Mouse (Mus musculus) cerebellum, adult 8-10 months (tissue): Measurements from ENCODE around the gene Tenm4.
"Not testable (repeated sequence)": the region's sequence is repeated elsewhere in the genome, so short reads cannot be mapped to it uniquely, and the experiment has no call there.

Experiments used
- DNase-seq: peaks from one replicate; pipeline ENCODE4 v3.0.0; 2022

The Tenm4 gene

DNA sequence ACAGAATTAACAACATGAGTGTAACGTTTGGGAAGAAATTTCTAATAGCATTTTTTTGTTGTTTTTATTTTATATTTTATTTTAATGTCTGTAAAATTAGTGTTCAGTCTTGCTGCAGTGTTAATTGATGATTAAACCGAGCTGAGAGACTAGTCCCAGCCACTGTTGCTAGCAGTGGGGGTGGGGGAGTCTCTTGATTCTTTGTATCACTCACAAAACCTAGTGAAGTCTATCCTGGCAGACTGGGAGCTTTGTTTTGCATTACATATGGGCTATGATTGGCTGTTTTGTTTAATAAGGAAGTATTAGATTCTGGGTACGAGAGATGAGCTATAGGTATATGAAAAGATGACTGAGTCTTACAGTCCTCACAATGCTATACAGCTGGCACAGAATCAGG lies 428.0 kb downstream of the Tenm4 start:
- no peak for DNase-seq

DNA sequence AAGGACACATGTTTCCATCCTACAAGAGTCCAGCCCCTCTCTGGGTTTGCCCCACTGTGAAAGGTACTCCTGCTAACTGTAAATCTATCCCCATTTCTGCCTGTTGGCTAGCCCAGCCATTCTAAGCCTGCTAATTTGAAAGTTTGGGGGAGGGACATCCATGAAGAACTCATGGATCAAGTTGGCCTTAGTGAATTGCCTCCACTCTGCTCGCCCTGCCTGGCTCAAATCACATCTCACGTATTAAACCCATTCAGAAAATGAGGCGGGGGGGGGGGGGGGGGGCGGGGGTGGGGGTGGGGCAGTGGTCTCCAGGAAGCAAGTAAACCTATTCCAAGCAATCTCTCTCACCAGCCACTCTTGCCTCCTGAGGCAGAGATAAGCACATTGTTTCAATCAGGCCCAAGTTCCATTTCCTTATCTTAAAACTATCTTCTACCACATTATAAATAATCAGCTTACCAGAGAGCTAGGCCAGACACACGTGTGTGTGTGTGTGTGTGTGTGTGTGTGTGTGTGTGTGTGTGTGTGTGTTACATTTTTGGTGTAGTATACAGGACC lies 429.4 kb downstream of the Tenm4 start:
- no peak for DNase-seq

DNA sequence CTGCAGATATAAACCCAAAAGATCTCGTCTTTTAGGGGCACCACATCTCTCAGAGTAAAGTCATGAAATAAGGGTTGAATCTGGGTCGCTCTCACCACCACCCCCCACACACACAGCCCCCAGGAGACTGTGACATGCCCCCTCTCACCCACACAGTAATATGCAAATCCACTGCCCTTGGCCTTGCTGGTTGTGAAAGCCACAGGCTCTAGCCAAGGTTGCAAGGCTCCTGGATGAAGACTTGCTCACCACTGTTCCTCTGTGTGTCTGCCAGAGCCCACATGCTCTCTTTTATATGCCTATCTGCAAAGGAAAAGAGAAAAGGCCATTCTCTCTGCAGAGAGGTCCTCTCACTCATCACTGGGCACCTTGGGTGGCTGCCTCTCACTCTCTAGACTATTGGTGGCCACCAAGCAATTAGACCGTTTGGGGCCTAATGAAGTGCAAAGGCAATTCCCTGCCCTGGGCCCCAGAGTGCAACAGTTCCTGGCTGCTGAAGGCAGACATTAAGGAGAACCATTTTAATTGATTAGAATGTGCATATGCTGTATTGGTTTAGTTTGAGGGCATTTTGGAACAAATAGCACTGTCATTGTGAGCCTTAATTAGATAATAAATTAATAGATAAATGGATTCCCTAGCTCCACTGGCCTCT lies 433.2 kb downstream of the Tenm4 start:
- DNase-seq = no peak

DNA sequence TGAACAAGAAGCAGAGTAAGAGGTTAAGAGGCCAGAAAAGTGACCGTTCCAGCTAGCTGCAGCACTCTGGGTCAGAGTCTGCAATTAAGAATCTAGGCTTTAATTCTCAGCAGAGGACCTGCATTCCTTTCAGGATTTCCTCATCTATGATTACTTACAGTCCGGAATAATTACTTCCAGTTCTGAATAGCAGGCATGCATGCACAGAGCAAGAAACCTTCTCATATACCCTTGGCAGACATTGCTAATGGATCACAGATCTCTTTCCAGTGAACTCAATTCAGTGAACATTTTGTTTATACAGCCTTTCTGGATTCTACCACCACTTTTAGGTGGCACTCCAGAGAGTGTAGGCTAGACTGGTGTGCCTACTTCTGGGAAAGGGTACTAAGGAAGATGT lies 434.3 kb downstream of the Tenm4 start:
- no peak for DNase-seq

DNA sequence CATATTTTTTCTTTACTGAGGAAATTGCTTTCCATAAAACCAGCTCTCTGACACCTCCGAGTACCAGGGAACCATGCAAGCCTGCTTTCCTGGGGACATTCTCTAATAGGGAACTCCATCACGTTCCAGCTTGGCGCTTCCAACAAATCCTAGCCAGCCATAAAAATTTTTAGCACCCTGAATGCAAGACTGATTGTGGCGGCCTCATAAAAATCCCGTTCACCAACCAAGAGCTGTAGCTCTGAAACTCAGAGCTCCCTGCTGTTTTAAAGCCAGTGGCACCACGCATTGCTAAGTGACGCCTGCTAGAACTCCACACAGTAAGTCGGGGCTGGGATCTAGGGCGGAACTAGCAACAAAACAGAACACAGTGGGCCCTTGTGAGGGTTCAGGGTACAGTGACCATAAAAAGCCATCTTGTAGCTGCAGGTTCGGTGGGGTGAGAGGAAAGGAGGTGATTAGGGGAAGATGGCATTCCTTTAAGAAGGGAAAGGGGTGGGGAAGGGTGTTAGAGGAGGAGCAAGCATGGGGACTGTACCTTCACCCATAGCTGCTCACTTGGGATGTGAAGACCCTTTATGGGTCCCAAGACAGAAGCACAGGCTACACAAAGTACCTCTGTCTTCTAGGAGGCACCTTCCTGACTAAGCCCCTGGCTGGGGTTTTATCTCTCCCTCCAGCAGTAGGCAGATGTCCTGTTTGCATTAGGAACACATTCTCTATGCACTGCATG lies 439.0 kb downstream of the Tenm4 start:
- no peak for DNase-seq

DNA sequence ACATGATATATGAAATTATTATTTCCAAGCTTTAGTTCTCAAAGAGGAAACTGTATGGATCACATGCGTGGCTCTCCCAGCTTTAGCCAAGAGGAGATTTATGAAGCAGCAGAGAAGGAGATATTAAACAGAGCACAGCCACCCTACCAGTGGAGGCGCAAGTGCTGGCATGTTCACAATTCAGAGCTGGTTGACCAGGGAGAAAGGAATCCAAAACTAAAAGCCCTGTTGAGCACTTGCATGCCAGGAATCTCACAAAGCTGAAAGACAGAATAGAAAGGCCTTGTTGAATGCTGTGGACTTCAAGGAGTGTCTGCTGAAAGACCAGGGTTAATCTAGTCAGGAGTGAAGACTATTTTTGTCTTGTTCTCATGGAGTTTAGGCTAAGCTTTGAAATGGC lies 446.3 kb downstream of the Tenm4 start:
- no peak for DNase-seq

DNA sequence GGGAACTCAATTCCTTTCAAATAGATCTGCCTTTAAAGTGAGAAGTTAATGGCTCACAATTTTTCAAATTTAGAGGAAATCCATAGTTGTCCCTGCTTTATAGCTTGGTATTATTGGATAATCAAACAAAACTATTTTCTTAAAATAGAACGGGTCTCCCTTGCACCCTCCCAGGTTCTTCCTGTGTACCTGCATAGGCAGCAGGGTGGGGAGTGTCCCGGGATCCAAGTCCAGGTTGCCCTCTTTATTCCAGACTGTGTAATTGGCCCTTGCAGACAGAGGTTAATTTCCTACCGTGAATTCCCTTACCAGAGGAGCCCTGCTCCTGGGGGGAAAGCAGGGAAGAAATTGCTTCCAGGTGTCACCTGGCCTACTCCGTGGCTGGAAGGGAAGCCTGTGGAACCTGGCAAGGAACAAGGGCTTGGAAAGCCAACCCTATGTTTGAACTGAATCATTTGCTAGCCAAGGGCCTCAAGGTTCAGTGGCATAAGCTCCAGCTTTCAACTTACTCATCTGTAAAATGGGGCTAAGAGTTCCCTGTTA lies 449.0 kb downstream of the Tenm4 start:
- no peak for DNase-seq

DNA sequence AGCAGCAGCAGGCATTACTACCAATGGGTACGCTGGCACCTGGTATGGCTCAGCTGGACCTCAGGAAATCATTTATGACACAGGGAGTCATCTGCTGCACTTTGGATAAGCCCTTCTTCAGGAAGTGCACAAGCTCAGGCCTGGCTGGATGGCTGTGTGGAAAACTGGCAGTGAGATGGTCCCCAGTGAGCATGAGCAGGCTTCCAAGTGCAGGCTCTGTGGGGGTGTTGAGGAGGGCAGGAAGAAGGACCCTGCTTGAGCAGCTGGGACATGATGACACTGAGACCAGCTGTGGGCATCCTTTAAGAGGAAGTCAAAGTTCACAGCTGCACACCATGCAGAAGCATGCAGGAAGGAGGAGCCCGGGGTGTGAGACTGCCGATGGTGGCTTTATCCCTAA lies 455.3 kb downstream of the Tenm4 start:
- DNase-seq = no peak

DNA sequence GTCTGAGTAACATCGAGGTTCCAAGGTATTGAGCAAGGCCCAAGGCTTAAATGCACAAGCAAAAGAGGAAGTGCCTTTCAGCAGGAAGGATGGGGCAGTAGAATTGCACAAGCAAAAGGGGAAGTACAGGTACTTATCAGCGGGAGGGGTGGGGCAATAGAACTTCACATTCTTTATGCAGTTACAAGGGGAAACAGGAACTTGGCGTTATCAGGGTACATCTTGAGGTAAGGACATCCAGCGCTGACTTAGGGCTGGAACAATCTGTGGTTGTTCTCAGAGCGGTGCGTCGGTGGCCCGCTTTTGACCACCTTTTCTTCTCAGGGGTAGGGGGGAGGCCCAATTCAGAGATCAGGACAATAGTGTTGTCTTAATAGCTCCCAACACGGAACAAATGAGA lies 459.5 kb downstream of the Tenm4 start:
- DNase-seq = not testable (repeated sequence)

DNA sequence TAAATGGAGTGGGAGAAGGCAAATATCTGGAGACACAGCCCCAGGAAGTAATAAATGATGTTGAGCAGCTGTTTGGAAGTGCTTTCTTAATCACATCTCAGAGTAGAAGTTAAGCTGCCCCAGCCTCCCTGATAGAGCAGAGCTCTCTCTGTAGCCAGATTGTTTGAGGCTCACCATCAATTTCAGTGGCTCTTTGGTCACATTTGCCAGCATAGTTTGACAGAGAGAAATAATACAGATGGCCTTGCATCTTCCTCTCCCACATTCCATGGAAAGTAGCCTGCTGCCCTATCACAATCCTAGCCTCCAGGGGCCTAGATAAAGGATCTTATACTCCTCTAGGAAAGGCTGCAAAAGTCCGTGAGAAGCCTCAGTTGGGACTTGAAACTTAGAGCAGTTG lies 462.0 kb downstream of the Tenm4 start:
- DNase-seq = no peak

DNA sequence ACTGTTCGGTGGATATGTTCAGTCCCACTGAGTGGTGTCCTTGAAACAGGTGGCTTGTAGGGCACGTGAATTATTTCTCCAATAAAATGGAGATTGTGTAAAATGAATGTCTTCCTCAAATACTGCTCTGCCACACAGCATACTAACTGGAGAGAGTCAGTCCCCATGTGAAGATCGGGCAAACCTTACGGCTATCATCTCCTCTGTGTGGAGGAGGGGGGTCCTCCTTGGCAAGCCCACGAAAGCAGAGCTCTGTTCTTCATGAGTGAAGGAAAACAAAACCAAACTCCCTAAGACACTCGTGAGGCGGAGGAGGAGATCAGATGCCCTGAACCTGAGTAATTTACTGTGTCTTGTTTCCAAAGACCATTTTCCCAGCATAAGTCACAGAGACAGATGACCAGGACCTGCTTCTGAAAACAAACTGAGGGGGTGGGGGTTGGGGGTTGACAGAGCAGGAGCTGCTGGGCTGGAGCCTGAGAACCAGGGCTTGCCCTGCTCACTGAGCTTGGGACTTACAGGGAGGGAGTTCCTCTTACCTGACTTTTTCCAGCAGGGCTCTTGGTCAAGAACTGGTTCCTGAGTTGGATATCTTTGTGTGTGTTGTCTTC lies 464.9 kb downstream of the Tenm4 start:
- no peak for DNase-seq

DNA sequence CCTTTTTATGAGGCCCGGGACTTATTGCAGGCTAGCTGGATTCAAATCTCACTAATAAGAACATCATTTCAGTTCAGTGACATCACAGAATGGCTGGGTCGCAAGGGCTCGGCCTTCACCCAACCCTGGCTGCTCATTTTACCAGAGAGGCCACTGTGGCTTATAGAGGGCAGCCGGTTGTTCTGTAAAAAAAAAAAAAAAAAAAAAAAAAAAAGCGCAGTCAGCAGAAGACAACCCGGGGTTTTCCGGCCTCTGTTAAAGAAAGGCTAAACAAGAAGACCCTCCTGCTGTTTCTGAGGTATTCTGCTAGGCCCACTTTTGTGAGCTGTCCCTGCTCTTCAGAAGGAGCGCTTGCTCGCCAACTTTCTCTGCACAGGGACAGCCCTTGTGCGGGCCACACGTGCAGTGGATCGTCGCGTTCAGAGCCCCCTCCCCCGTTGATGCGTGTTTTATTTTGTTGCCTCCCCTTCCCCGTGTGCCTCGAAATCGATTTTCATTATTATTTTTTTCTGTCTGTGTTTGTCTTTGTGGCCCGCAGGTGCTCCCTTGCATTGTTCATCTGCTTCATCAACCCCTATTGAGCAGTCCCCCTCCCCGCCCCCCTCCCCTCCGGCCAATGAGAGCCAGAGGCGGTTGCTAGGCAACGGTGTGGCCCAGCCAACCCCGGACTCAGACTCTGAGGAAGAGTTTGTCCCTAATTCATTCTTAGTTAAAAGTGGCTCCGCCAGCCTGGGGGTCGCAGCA lies 472.6 kb downstream of the Tenm4 start:
- DNase-seq = no peak

DNA sequence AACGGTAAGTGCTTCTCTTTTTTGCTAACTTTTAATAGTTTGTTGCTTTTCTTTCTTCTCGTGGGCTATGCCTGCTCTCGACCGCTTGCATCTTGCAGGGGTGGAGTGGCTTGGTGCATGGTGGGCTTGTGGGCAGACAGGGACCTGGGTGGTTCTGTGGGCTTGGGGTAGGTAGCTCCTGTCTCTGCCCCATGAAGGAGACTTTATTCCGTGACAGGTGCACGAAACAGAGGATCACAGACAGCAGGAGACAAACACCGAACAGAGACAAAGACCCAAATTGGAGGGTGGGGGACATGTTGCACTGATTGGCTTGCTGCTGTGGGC lies 473.1 kb downstream of the Tenm4 start:
- no peak for DNase-seq

DNA sequence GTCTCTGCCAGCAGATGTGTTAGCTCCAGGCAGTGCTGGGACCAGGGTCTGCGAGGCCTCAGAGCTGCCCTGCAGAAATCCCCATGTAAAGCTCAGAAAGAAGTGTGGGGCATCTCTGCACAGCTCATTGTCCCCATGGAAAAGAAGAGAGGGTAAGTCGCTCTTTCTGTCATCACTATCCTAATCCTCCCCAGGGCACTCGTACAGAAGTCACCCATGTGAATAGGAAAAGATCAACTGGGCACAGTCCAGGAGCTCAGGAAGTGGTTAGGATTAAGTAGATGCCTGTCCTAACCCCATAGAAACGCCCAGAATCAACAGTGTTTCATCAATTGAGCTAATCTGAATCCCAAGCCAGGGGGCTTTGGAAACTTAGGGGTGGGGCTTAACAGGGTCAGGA lies 476.6 kb downstream of the Tenm4 start:
- no peak for DNase-seq

DNA sequence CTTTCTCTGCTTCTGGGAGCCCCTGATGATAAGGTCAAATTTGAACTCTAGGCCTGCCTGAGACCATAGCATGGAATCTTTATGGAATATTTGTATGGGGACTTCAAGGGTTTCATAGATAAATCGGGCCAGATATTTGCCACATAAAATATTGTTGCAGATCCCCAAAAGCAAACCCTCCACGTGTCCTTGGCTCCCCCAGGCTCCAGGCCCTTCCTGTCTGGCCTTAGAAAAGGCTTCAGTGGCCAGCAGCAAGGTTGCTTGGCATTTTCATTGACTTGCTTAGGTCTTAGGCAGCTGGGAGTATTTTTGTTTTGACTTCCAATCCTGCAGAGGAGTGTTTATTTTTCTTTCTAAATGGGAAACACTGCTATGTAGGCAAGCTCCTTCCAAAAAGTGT lies 477.6 kb downstream of the Tenm4 start:
- DNase-seq = no peak

DNA sequence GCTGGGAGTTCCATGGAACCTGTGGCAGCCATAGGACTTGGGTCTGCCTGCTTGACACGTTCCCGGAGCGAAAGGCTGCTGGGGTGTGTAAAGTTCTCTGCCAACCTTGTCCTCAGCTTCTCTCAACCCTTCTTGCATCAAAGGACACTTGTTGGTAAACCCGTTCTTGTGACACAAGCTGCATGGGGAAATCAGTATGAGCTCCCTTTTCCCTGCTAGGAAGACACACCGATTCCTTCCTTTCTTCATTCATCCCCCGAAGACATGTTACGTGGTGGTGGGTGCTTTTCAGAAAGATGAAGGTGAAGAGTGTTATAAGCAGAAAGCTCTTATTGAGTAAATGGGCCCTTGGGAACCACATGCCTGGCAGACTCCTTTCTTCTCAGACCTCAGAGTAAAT lies 478.1 kb downstream of the Tenm4 start:
- no peak for DNase-seq

DNA sequence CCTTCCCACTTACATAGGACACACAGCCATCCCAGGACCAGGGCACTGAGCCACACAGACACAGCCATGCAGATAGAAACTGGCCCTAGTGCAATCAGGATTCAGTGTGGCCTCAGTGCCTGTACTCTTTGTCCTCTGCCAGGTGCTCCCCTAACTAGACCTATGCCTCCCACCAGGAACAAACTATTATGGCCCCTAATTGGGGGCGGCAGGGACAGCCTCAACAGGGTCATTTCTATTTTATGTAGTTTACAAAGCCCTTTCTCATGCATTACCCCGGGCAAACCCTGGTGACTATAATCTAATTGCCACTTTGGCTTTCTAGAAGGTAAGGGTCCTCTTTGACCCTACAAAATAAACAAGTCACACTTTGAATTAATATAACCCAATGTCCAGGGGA lies 479.4 kb downstream of the Tenm4 start:
- no peak for DNase-seq

DNA sequence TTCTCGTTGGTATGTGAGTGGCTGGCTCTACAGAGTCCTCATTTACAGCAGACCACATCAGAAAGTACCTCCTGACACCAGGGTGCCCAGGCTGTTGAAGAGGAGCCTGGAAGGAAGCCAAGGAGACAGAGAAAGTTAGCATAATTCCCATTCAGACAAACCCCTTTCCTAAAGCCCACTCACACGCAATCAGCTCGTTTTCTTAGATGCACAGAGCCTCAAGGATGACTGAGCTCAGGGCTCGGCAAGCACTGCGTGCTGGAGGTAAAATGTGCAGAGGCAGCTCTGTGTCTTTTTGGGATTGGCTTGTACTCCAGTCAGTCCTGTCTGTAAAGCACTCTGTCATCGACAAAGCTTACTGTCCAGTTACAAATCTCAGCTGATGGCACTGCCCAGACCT lies 480.0 kb downstream of the Tenm4 start:
- DNase-seq = no peak

DNA sequence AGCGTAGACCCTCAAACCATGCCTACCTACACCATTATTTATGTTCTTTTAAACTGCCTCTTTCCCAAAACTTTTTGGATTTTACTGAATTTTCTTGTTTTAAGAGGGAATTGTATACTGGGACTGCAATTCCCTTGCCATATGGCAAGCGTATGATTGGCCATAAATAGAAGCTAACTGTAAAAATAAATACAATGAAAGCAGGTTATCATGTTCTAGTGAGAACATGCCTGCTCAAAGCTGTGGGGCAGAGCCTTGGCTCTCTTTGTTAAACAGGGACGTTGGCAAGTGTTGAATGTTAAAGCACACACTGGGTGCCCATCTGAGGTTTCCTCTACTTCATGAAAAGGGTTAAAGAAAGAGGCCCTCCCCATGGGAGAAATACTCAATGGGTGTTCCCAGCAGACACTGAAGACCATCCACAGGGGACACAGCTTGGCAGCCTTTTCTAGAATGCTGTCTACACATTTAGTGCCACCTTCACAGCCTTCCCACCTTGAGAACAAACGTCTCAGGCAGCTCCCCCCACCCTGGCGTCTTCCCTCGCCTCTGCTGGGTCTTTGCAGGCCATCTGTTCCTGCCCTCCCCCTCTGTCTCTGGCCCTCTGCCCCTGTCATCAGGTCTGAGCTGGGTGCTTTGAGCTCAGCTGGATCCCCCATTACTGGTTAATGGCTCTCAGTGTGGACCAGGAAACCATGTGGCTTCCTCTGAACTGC lies 480.7 kb downstream of the Tenm4 start:
- DNase-seq = no peak

DNA sequence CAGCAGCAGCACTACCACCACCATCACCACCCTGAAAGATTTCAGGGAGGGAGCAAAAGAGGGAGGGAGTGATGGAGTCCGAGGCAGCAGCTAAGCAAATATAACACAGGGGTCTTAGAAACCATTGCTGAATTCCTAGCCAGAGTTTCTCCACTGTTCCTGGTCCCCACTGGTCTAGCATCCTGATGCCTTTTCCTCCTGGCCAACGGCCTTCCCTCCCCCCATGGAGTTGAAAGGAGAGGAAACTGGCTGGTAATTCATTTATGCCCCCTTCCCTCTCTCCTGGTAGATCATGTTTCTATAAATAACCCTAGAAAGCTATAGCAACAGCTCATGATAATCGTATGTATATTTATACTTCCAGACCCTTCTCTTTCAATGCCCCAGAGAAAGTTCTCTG lies 481.8 kb downstream of the Tenm4 start:
- DNase-seq = no peak

DNA sequence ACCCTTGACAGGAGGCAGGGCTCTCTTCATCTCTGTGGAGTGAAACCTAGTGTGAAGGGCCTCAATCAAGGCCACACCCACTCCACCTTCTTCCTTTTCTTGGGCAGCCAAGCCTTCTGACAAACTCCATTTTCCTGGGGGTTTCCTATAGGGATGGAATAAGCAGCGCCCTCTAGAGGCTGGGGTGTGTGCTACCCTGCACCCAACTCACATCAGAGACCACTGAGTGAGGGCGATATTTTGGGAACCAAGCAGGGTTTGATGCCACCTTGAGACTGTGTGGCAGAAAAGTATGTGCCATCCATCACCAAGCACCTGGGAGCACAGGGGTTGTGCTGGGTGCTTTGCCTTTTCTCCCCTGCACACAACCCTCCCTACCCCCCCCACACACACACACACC lies 483.2 kb downstream of the Tenm4 start:
- DNase-seq = no peak

DNA sequence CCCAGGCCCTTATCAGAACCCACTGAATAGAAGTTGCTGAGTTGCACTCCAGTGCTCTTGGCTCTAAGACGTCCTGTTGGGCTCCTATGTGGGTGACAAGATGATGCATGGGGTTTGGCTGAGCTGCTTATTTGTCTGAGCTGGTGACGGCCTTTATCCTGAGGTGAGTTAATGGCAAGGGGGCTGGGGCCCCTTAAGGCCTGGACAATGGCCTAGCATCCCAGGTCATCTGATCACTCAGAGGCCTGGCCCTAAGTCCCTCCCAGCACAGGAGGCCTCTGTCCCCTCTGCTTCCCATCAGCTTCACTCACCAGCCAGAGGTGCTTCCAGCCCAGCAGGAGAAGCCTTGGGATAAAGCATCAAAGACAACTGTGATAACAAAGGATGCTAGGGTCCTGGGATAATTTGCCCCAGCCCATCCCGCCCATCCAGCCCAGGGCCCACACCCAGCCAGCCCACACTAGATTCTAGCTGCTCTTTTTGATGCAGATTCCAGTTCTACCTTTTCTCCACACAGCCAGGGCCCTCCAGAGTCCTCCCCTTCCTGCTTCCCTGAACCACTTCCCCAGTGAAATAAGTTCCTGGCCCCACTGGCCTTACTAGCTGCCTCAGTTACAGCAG lies 484.2 kb downstream of the Tenm4 start:
- no peak for DNase-seq
